Mouse (Mus musculus) thymus, adult 2 months (tissue): ENCODE results near the gene Dnajc28. TPM values are rescaled to one million over a fixed set of nuclear protein-coding genes. Genes with fewer than 3 reads are reported as not detected.

Experiments used
- DNase-seq: peaks from one replicate; pipeline ENCODE4 v3.0.0; 2021
- H3K27ac ChIP-seq: fragments of 200-500 bp; 2 replicates; pipeline ENCODE4 v1.5.1; 2012; ENCODE audit warnings: low read length, control low read depth; ENCODE audit not compliant: control insufficient read depth, insufficient read depth
- H3K27me3 ChIP-seq: fragments of 200-500 bp; 2 replicates; pipeline ENCODE4 v1.6.1; 2012; ENCODE audit warnings: mild to moderate bottlenecking, low read length, moderate library complexity, mixed read lengths; ENCODE audit not compliant: control insufficient read depth, insufficient read depth
- H3K36me3 ChIP-seq: fragments of 200-500 bp; 2 replicates; pipeline ENCODE4 v1.6.1; 2012; ENCODE audit warnings: mild to moderate bottlenecking, low read length, moderate library complexity; ENCODE audit not compliant: control insufficient read depth, insufficient read depth
- H3K4me1 ChIP-seq: fragments of 200-500 bp; replicated peaks from 2 replicates; pipeline ENCODE4 v1.6.1; 2012; ENCODE audit warnings: low read length; ENCODE audit not compliant: control insufficient read depth, insufficient read depth
- H3K4me3 ChIP-seq: fragments of 200-500 bp; 2 replicates; pipeline ENCODE4 v1.5.1; 2012; ENCODE audit warnings: mild to moderate bottlenecking, low read length, control low read depth, moderate library complexity; ENCODE audit not compliant: control insufficient read depth, insufficient read depth
- CTCF ChIP-seq: fragments of 200-500 bp; IDR thresholded peaks from 2 replicates; pipeline ENCODE4 v1.5.1; 2012; ENCODE audit warnings: mild to moderate bottlenecking, control low read depth, low read length, moderate library complexity, borderline replicate concordance; ENCODE audit not compliant: control insufficient read depth, poor library complexity, insufficient read depth; ENCODE audit errors: extremely low read depth
- POLR2A ChIP-seq: fragments of 200-500 bp; IDR thresholded peaks from 2 replicates; pipeline ENCODE4 v1.6.1; 2012; ENCODE audit warnings: mild to moderate bottlenecking, low read length, control low read depth, moderate library complexity; ENCODE audit not compliant: control insufficient read depth, poor library complexity, insufficient read depth; ENCODE audit errors: extremely low read depth
- WGBS: fragments of 180-500 bp; shearing (Covaris S2); methylation state at CpG from one replicate; pipeline ENCODE4 v1.1.7; 2018; 5-methylcytosine and 5-hydroxymethylcytosine counted together
- polyA plus RNA-seq: library from polyadenylated mRNA; depleted of rRNA; stranded (reverse); fragments of >200 nt; gene quantifications from 2 replicates; pipeline ENCODE4 v1.2.3, GENCODE M21; 2012

The Dnajc28 gene
- polyA plus RNA-seq, 1 experiment, result 1.3 TPM

- no peak for TF ChIP-seq POLR2A
- no peak for TF ChIP-seq CTCF
- Histone ChIP-seq H3K4me3 (no peak overlapping the region), H3K27ac (no peak overlapping the region), H3K4me1 (no peaks in the 10 kb centered on the region), H3K27me3 (no peaks in the 10 kb centered on the region), H3K36me3 (peaks cover 88% of the 10 kb centered on the region)
- DNase-seq, result no peak
- 99% methylated on average over 17 of the region's 17 CpGs for WGBS
Observed at GRCm38 (mm10) chr16:91657285-91657684, 38.5 kb upstream of the Dnajc28 start.

GRCm38 (mm10) chr16:91655285-91655684 is 36.5 kb upstream of the Dnajc28 start:
- peaks cover 80% of the 10 kb centered on the region for H3K36me3 ChIP-seq
- WGBS, result 97% methylated on average over 9 of the region's 9 CpGs
- no peaks in the 10 kb centered on the region for H3K27me3 ChIP-seq
- no peaks in the 10 kb centered on the region; the same call in 1 of the 2 replicates for H3K4me1 ChIP-seq
- H3K4me3 ChIP-seq, result no peak overlapping the region
- no peak overlapping the region for H3K27ac ChIP-seq
- no peak for DNase-seq
- TF ChIP-seq POLR2A (no peak), CTCF (no peak)

GRCm38 (mm10) chr16:91652191-91652590 is 33.4 kb upstream of the Dnajc28 start:
- Histone ChIP-seq H3K27me3 (no peaks in the 10 kb centered on the region), H3K4me1 (peaks cover 2% of the 10 kb centered on the region), H3K36me3 (peaks cover 49% of the 10 kb centered on the region), H3K27ac (no peak overlapping the region), H3K4me3 (no peak overlapping the region)
- no peak for TF ChIP-seq POLR2A
- TF ChIP-seq CTCF, result no peak
- DNase-seq, result no peak
- 100% methylated on average over 3 of the region's 3 CpGs for WGBS

- no peak overlapping the region for H3K4me3 ChIP-seq
- peaks cover 2% of the 10 kb centered on the region for H3K4me1 ChIP-seq
- H3K36me3 ChIP-seq, result peaks cover 25% of the 10 kb centered on the region
- no peak overlapping the region for H3K27ac ChIP-seq
- no peaks in the 10 kb centered on the region for H3K27me3 ChIP-seq
- TF ChIP-seq CTCF, result no peak
- no peak for TF ChIP-seq POLR2A
- DNase-seq, result no peak
Observed at GRCm38 (mm10) chr16:91649781-91650180, 31.0 kb upstream of the Dnajc28 start.

GRCm38 (mm10) chr16:91649246-91649645 is 30.4 kb upstream of the Dnajc28 start:
- Histone ChIP-seq H3K36me3 (peaks cover 19% of the 10 kb centered on the region), H3K27me3 (no peaks in the 10 kb centered on the region), H3K4me1 (peaks cover 2% of the 10 kb centered on the region), H3K4me3 (no peak overlapping the region), H3K27ac (no peak overlapping the region)
- WGBS, result 48% methylated on average over 3 of the region's 3 CpGs
- DNase-seq, result no peak
- TF ChIP-seq POLR2A, result no peak
- no peak for TF ChIP-seq CTCF

- under 1% methylated on average over 25 of the region's 25 CpGs for WGBS
- peak; percentile 79 for DNase-seq
- peak overlapping the region; percentile 63 for H3K4me3 ChIP-seq
- H3K36me3 ChIP-seq, result peaks cover 14% of the 10 kb centered on the region
- peak overlapping the region; percentile 82; the same call in 1 of the 2 replicates for H3K27ac ChIP-seq
- TF ChIP-seq CTCF, result no peak
- TF ChIP-seq POLR2A, result no peak
- H3K4me1 ChIP-seq, result peaks cover 2% of the 10 kb centered on the region
- H3K27me3 ChIP-seq, result no peaks in the 10 kb centered on the region
Observed at GRCm38 (mm10) chr16:91648220-91648550, 29.4 kb upstream of the Dnajc28 start.

GRCm38 (mm10) chr16:91647461-91648219 is 28.8 kb upstream of the Dnajc28 start, which contains the start of gene Son:
Gene Son, plus strand, starts transcription at chr16:91647506.
- H3K4me3 ChIP-seq, result peak within 1 kb of the TSS; percentile 72
- under 1% methylated on average over 69 of the region's 70 CpGs for WGBS
- TF ChIP-seq CTCF (0 out of 2 replicates have a peak, but pooled peaks have one; percentile 37), POLR2A (peak; percentile 96)
- H3K27ac ChIP-seq, result peak within 1 kb of the TSS; percentile 87
- H3K36me3 ChIP-seq, result peaks cover 13% of the 10 kb centered on the region
- DNase-seq, result peak; percentile 95
- H3K4me1 ChIP-seq, result peaks cover 2% of the 10 kb centered on the region
- H3K27me3 ChIP-seq, result no peaks in the 10 kb centered on the region
